Mouse (Mus musculus) heart, postnatal 25 days (tissue): ENCODE measurements around the gene Gclc. TPM values are rescaled to one million over a fixed set of nuclear protein-coding genes. Genes with fewer than 3 reads are reported as not detected.

ENCODE experiments used
- DNase-seq: peaks from one replicate; pipeline ENCODE4 v3.0.0; 2022; ENCODE audit warnings: low spot score
- intact Hi-C: fragments of 180-260 bp; cut with DNase I; formaldehyde crosslinking; loops from one replicate; pipeline ENCODE4 v1.15.1; 2025
- total RNA-seq, 2 experiments: library from RNA; stranded (reverse); gene quantifications; 2 replicates each; pipeline ENCODE4 v1.2.3; 2021

Gclc gene
- total RNA-seq, 2 experiments from 2014 or later: 8.7 to 11.5 TPM

DNA sequence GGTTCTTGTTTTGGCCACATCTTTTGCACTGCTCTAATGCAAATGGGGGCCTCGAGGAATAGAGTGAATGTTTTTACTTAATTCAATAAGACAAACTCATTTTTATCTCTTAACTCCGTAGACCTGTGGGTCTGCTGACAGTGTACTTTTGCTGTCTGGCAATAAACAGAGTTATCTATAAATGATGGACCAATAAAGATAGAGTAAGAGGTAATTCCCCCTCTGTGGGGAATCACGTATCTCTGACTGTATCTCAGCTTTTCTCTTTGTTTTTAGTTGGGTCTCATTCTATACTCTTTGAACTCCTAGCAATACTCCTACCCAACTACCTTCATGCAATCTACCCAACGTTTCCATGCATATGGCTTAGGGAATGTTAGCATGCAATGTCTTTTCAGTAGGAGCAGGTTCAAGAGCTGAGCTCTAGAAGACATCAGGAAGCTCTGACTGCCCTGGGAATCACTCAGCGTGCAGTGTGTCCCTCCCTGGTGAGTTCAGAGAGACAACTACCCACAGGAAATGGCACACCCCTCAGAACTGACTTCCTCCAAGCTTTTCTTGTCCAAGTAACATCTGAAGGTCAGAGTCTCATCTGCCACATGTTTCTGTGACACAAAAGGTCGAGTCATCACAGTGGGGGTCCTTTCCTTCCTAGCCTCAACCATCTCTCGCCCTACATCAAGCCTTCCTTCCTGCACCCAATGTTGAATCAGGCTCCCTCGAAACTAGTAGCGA, 80.1 kb downstream of the Gclc start:
- no peak for DNase-seq
- intact Hi-C loops: no loop called here

GRCm38 (mm10) chr9:77835122-77835521, 80.8 kb downstream of the Gclc start:
- no peak for DNase-seq

DNA sequence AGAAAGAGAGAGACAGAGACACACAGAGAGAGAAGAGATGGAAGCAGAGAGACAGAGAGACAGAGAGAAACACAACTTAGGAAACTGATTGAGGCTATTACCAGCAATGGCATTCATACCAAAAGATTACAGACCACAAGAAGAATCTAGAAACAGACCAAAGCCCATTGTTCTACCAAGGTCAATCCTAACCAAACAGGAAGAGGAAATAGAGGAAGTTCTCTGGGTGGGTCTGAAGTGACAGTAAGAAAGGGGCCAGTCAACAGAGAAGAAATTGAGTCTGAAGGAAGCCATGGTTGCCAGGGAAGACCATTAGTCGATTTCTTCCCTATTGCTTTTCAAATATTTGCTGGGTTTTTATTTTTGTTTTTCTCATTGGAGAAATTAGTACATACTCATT, 81.4 kb downstream of the Gclc start:
- no peak for DNase-seq

More at GRCm38 (mm10) chr9:77835122-77835521, 80.8 kb downstream of the Gclc start:
- intact Hi-C loops: no loop called here

GRCm38 (mm10) chr9:77838586-77838985, 84.3 kb downstream of the Gclc start:
- intact Hi-C loops: no loop called here
- DNase-seq: peak; percentile 19

More for the DNA sequence above, 81.4 kb downstream of the Gclc start:
- intact Hi-C loops: no loop called here

Other genes with a start within 250 kb of the Gclc start
- gene Lrrc1, start 209.7 kb upstream of the Gclc start, total RNA-seq: 10 to 100 TPM; 17.2 to 18.4 TPM
- gene Klhl31, start 118.0 kb upstream of the Gclc start, total RNA-seq: 100 to 1,000 TPM; 144 to 150 TPM
- gene Elovl5, start 162.8 kb downstream of the Gclc start, total RNA-seq: 10 to 100 TPM; 31.4 to 37.8 TPM